Mouse (Mus musculus) right cerebral cortex, adult 18-20 months (tissue): ENCODE data around the gene Apba3.

Source experiments
- DNase-seq: peaks from one replicate; pipeline ENCODE4 v3.0.0; 2022; ENCODE audit warnings: mixed read lengths

The Apba3 gene

DNA sequence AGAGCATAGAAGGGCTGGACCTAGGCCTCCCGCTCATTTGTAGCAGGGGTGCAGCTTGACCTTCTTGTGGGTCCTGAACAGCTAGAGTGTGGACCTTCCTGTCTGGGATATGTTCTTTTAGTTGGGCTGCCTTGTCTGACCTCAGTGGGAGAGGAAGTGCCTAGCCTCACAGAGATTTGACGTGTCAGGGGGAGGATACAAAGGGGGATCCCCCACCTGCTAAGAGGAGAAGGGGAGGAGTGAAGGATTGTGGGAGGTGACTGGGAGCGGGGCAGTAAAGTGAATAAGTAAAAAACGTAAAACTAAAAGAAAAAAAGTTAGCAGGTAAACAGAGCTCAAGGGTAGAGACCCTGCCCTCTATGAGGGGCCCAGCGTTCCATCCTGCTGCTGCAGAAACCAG is 42.8 kb downstream of the Apba3 start:
- no peak for DNase-seq

DNA sequence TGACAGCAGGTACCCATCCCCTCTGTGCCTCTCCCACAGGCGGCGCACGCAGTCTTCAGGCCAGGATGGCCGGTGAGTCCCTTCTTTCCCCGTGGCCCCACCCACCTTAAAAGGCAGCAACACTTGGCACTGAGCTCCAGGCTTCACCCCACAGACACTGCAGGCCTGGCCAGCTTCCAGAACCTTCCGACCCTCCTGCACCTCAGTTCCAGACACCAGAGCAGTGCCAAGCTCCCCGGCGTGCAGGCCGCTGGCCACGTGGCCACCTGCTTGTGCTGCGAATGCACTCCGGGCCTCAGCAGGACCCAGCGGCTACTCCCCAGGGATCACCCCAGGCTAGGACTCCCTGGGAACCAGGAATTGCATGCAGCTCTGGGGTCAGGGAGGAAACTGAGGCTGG is 46.8 kb downstream of the Apba3 start:
- DNase-seq = no peak

DNA sequence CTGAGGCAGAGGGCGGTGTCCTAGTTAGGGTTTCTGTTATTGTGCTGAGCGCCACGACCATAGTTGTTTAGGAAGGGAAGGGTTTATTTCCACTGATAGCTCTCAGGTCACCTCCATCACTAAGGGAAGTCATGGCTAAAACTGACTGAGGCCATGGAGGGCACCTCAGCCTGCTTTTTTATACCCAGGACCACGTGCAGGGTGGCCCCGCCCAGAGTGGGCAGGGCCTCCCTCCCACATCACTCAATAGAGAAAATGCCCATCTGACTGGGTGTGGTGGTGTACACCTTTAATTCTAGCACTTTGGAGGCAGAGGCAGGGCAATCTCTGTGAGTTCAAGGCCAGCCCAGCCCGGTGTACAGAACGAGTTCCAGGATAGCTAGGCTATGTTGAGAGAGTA is 47.4 kb downstream of the Apba3 start:
- no peak for DNase-seq

DNA sequence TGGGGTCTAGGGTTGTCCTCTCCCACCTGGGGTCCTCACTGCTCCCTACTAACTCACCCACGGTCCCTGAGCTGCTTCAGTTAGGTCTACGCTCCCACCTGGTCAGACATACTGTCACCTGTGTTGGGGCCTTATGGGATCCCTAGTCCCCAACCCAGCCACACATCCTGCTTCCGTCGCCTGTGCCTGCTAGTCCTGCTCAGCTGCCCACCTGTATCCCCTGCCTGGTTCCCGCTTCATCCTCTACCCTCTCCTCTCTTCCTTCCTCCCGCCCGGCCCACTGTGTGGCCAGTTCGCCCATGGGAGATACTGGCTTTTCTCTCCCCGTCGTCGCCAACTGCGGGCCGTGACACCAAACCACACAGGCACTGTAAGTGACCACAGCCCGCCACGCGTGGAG is 48.8 kb downstream of the Apba3 start:
- no peak for DNase-seq

DNA sequence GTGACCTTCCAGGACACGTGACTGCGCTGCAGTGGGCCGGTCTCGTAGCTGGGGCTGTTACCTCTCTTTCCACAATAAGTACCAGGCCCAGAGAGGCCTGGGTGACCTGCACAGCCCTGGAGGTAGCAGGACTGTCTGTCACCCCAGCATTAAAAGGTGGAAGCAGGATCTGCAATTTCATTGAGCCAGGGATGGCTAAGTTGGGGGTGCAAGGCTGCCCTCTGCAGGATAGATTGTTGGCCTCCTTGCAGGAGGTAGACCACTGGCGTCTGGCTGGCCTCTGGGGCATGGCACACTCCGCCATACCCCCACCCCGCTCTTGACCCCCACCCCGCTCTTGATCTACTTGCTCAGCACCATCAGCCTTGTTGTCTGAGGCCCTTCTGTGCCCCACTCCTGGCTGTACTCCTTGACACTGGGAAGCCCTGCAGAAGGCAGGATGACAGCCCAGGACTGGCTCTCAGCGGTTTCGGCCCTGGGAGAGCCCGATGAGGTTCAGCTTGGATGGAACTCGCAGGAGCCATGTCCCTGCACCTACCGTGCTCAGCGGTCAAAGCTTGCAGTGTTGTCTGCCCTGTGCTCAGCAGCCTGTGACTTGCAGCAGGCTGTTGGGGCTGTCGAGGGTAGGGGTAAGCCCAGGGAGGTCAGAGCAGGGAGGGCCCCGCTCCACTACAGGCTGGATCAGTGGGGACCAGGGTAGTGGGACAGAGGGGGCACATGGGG is 49.7 kb downstream of the Apba3 start:
- DNase-seq = no peak

DNA sequence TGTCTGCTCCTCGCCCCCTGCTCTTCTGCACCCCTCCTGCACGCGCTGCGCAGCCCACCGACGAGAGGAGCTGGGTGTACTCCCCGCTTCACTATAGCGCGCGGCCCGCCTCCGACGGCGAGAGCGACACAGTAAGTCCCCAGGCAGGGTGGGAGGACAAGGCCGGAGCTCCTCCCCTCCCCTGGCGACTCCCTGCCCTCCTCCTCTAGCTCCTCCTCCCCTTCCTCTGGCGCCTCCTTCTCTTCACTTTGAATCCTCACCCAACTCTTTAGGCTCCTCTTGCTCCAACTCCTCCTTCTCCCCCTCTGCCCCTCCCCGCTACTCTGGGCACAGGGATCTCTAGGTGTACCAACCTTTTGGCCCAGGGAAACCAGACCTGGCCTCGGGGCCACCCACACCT is 50.5 kb downstream of the Apba3 start:
- DNase-seq = no peak

DNA sequence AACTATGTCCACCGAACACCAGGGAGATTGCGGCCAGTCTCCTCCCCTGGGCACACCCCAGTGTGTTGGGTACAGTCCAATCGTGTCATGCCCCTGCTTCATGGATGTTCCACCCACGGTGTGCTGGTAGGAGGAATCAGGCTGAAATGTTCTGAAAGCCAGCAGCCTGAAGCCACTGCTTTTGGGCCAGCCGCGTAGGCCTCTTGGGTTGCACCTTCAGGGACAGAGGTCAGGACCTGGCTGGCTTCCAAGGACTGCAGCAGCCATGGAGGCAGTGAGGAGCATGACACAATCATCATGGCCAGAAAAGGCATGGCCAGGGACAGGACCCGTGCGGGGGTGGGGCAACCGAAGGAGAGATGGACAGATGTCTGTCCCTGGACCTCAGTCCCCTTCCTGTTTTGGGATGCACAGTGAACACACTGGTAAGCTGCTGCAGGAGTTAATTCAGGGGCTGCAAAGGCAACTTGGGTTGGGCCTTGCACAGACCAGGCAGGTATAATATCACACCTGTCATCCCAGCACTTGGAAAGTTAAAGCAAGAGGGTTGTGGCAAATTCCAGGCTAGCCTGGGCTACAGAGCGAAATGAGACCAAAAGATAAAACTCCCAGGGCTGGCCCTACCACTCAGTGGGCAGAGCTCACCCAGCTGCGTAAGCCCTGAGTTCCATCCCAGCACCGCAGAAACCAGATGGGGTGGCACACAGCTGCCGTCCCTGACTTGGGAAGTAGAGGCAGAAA is 52.0 kb downstream of the Apba3 start:
- no peak for DNase-seq

DNA sequence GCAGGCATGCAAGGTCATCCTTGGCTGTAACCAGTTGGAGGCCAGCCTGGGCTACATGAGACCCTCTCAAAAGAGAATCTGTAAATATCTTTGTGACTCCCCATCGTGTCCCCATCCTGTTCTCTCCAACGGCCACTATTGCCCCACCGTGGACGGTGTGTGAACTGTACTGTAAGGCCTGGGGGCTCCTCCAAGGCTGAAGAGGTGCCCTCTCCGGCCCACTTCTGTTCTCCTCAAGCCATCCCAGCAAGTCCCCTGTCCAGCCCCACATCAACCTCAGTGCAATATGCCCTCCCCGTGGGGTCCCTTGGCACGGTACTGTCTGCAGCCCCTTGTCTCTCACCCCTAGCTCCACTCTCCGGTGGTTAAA is 52.6 kb downstream of the Apba3 start:
- no peak for DNase-seq

DNA sequence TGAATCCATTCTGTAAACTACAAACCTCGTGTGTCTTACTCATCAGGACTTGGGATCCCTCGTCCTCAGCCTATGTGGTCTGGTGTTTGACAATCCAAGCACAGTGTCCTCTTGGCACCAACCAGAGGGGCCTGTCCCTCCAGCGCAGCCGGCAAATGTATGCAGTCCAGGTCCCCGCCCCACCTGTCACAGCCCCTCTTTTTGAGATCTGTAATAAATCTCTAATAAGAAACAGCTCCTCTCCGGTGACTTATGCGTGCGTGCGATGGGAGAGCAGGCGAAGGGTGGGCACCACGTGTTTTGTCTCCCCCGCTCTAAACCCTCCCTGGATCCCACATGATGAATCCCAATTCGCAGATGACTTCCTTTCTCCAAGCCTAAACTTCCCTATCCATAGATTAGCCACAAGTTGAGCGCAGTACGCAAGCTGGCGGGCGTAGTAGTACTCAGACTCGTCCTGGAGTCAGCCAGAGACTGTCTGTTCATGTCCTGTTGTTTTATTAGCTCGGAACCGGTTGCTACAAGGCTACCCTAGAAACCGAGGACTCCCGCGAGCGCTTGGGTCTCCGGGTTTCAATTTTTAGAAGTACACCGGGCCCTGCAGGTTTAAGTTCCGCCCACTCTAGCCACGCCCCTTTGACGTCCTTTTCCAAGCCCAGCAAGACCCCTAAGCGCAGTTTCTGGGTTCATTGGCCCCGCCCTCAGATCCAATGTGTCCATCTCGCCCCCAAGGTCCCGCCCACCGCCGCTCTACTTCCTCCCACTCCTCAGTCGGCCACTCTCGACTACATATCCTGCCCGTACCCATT is 53.2 kb downstream of the Apba3 start:
- no peak for DNase-seq

DNA sequence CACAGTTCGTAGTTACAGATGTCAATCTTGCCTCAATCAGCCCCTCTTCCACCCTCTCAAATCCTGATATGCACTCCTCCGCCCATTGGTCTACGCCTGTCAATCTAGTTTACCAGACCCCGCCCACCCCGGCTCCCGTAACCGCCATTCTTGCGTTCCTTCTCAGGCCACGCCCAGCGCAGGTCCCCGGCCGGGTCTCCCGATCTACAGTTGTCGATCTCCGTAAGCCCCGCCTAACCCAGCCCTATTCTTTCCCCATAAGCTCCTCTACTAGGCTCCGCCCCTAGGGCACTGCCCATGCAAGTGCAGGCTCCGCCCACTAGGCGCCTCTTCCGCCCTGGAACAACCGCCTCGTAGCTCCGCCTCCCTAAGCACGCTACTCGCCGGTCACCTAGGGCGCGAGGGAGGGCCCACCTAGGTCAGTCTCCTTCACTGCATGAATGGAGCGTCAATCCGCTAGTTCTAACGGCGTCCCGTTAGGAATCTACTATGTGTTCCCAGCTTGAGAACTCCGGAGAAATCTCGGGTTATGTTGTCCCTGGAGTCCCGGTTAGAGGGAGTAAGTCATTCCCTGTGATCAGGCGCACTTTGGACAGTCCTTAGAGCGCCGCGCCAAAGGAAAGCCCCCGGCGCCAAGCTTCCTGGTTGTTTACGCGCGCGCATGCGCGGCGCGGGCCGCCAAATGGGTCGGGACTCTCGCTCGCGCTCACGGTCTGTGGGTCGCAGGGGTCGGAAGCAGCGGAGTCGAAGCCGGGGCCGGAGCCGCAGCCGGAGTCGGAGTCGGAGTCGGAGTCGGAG is 54.0 kb downstream of the Apba3 start, which contains the start of gene Cactin:
Gene Cactin, plus strand, starts transcription at position 554 of the 798 bp plus-strand sequence.
- peak; percentile 100 for DNase-seq

DNA sequence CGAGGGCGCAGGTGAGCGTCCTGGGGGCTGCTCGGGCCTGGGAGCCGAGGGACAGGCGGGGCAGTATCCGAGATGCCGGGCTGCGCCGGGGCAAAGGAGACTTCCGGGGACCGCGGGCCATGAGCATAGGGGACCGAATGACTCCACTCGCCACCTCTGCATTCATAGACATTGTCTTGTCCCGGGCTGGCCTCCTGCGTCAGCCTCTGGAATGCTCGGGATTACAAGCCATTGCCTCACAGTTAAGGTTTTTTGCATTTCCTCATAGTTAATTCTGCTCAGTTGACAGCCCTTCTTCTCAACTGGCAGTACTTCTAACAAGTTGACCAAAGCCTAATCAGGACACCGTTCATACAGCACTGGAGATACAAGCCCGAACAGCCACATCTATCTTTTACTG is 54.7 kb downstream of the Apba3 start:
- DNase-seq = no peak

DNA sequence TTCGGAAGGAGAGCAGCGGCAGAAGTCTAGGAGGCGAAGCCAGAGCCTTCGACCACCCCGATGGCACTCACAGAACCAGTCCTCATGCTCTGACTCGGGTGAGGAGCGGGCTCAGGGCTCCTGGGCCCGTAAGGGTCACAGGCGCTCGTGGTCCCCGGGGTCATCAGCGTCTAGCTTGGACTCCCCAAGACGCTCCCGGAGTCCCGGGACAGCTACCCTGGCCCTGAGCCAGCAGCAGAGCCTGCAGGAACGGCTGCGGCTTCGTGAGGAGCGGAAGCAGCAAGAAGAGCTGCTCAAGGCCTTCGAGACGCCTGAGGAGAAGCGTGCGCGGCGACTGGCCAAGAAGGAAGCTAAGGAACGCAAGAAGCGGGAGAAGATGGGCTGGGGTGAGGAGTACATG is 55.7 kb downstream of the Apba3 start:
- no peak for DNase-seq
